Mouse (Mus musculus) adrenal gland, postnatal 25 days (tissue): ENCODE results near the gene Greb1. TPM values are rescaled to one million over a fixed set of nuclear protein-coding genes. Genes with fewer than 3 reads are reported as not detected.

ENCODE experiments used
- DNase-seq: peaks from one replicate; pipeline ENCODE4 v3.0.0; 2021; ENCODE audit warnings: mixed read lengths
- total RNA-seq: library from RNA; stranded (reverse); gene quantifications from 2 replicates; pipeline ENCODE4 v1.2.3, GENCODE M21; 2021

Greb1 gene
- total RNA-seq, 1 experiment from 2014 or later: 33.2 TPM

GRCm38 (mm10) chr12:16694783-16695182 lies 105.9 kb downstream of the Greb1 start:
- no peak for DNase-seq

- DNase-seq: no peak
Measured at GRCm38 (mm10) chr12:16690631-16691030, 110.1 kb downstream of the Greb1 start.

- DNase-seq: no peak
Measured at GRCm38 (mm10) chr12:16672246-16672645, 128.4 kb downstream of the Greb1 start.

GRCm38 (mm10) chr12:16669176-16669575 lies 131.5 kb downstream of the Greb1 start:
- DNase-seq: no peak

- no peak for DNase-seq
Measured at GRCm38 (mm10) chr12:16665022-16665421, 135.7 kb downstream of the Greb1 start.

- DNase-seq: no peak
Measured at GRCm38 (mm10) chr12:16662955-16663585, 137.6 kb downstream of the Greb1 start.

- peak; percentile 61 for DNase-seq
Measured at GRCm38 (mm10) chr12:16661936-16662335, 138.8 kb downstream of the Greb1 start.

- DNase-seq: no peak
Measured at GRCm38 (mm10) chr12:16661459-16661858, 139.2 kb downstream of the Greb1 start.

GRCm38 (mm10) chr12:16656906-16657875 lies 143.5 kb downstream of the Greb1 start:
- DNase-seq: no peak

GRCm38 (mm10) chr12:16655604-16656003 lies 145.1 kb downstream of the Greb1 start:
- DNase-seq: no peak

GRCm38 (mm10) chr12:16653332-16654093 lies 147.2 kb downstream of the Greb1 start, which contains the start of gene Ntsr2:
Gene Ntsr2 (plus strand): TSS chr12:16653382.
- peak; percentile 86 for DNase-seq

GRCm38 (mm10) chr12:16649819-16650218 lies 150.9 kb downstream of the Greb1 start:
- DNase-seq: no peak

- no peak for DNase-seq
Measured at GRCm38 (mm10) chr12:16648273-16648672, 152.4 kb downstream of the Greb1 start.

- no peak for DNase-seq
Measured at GRCm38 (mm10) chr12:16646780-16647409, 153.8 kb downstream of the Greb1 start.

- no peak for DNase-seq
Measured at GRCm38 (mm10) chr12:16644698-16645097, 156.0 kb downstream of the Greb1 start.

GRCm38 (mm10) chr12:16643508-16644345 lies 157.0 kb downstream of the Greb1 start:
- peak; percentile 48 for DNase-seq

- DNase-seq: peak; percentile 21
Measured at GRCm38 (mm10) chr12:16642000-16642399, 158.7 kb downstream of the Greb1 start.

- peak; percentile 60 for DNase-seq
Measured at GRCm38 (mm10) chr12:16640075-16640474, 160.6 kb downstream of the Greb1 start.

GRCm38 (mm10) chr12:16639078-16639771 lies 161.5 kb downstream of the Greb1 start:
- DNase-seq: no peak

- DNase-seq: peak; percentile 6
Measured at GRCm38 (mm10) chr12:16635816-16636215, 164.9 kb downstream of the Greb1 start.
